Mouse (Mus musculus): ENCODE measurements around the gene Nim1k.
"Not testable (repeated sequence)": the region's sequence is repeated elsewhere in the genome, so short reads cannot be mapped to it uniquely, and the experiment has no call there.

Gene Nim1k

DNA sequence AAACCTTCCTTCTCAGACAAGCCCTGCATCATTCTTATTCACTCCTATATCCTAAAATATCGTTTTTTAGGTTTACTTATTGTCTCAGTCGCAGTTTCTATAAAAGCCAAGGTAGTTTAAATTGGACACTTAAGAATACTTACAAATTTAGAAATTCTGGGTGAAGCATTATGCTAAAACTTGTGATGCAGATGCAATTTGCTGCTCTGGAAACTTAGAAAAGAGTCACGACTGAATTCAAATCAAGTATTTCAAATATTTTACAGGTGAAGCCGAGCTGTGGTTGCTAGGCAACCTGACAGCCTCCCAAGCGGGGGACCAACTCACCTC is 66.0 kb downstream of the Nim1k start:
- DNase-seq (ENCODE audit: low spot score in 2 of 2), result no peak

DNA sequence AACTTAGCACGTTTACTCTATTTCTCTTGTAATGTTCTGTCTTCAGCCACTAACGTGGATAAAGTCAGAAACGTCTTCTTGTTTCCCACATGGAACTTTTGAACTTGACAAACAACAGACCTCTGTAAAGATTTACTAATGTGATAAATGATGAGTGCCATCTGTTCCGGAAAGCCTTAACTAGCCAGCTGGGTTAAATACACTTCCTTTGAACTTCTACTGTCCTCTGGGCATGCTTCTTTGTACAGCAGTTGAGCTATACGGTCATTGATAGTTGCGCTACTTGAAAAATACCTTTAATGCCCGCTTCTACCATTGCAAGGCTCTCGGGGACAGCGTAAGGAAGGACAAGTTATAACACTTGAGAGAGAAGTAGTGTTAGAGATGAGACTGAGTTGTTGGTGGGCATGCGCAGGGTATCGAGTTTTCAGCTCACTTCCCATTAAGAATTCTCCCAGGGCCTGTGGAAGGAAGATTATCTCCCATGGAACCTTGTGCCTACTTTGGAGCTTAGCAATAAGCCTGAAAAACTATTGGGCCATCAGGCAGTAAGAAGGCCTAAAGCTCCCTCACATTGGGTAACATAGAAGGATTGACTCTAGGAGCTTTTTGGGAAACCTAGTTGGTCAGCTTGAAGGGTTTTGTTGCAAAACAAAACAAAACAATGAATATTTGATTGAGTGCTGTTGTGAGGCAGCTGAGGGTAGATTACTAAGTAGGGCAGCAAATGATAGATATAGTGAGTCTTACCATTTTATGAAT is 71.1 kb downstream of the Nim1k start:
- DNase-seq (ENCODE audit: low spot score in 2 of 2), result no peak

DNA sequence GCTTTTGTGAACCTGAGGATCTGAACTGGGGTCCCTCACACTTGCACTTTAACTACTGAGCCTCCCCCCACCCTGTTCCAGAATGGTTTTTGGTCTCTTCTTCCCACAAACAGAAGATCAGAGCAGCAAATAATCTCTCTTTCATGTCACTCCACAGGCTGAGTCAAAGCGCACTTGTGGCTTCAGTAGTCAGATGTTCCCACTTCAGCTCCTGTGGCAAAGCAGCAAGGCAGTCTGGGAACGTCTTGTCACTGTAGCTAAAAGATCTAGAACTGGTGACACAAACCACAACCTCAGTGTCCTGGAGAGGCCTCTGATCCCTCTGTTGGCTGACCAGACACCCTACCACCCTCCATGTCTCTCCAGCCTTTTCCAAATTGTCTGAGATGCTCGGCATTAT is 74.5 kb downstream of the Nim1k start:
- DNase-seq (ENCODE audit: low spot score in 2 of 2), result no peak

DNA sequence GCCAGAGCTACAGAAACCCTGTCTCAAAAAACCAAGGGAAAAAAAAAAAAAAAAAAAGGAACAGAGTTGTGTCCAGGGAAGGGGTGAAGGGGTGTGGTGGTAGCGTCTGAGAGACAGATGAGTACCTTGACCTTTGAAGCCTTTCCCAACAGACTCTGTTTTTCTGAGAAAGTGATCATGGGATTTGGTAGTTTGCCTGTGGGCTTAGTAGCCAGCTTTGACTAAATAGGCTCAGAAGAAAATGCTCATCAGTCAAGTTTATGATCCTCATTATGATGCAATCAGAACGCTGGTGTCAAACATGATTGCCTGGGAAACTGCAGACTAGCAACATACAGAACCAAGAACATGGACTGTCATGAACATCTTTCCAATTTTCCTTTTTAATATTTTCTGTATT is 76.0 kb downstream of the Nim1k start:
- no peak for DNase-seq (ENCODE audit: low spot score in 2 of 2)

DNA sequence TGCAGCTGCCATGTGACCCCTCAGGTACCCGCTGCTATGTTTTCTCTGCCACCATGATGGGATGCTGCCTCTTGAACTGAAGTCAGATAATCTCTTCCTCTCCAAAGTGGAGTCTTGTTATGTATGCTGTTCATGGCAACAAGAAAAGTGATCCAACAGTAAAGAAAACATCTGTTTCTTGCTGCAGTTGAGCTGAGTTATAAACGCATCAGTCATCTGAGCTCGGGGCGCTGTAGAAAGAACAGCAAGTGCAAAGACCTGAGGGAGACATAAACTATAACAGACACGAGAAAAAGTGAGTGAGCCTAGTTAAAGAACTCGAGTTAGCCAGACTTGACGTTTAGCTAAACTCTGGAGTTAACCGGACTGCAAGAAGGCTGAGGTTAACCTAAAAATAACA is 76.9 kb downstream of the Nim1k start:
- no peak for DNase-seq (ENCODE audit: low spot score in 2 of 2)

DNA sequence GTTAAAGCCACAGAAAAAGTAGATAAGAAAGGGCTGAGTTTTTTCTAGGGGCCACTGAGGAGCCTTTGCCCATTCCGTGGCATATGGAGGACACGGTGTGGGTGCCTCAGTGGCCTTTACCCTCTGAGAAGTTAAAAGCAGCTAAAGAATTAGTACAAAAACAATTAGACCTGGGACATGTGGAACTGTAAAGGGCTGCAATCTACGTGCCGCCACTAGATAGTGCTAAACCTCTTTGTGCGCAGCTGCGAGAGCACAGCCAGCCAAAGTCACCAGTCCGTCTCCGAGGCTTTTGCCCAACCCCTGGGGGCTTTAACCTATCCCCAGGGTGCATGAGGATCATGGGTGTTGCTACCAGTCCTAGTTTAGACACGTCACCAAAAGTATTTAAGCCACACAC is 94.3 kb downstream of the Nim1k start:
- DNase-seq (ENCODE audit: low spot score in 2 of 2), result not testable (repeated sequence)

Measured in spleen, postnatal 10 days (tissue).